Mouse (Mus musculus): ENCODE data around the gene Ube2j2. TPM values are rescaled to one million over a fixed set of nuclear protein-coding genes. Genes with fewer than 3 reads are reported as not detected.
A peak's percentile ranks its signal among the peaks of the same experiment; 100 is the strongest.

Ube2j2 gene
- polyA plus RNA-seq, 1 experiment from 2014 or later: 72.0 TPM

- Histone ChIP-seq H3K4me1 (peaks cover 31% of the 10 kb centered on the region), H3K36me3 (peaks cover 43% of the 10 kb centered on the region), H3K4me2 (peak overlapping the region; percentile 99), H3K27ac (replicated peaks) (peak overlapping the region; percentile 97), H3K4me3 (peak overlapping the region; percentile 96), H3K27me3 (replicated peaks) (no peaks in the 10 kb centered on the region), H3K9ac (peak overlapping the region; percentile 88), H3K9me3 (no peaks in the 10 kb centered on the region)
- 5% methylated on average over 15 of the region's 15 CpGs for WGBS
- ATAC-seq (ENCODE audit: extremely low read depth, insufficient number of reproducible peaks, low FRiP score, low TSS enrichment): no peak
Measured at GRCm38 (mm10) chr4:155993606-155994005, 50.0 kb downstream of the Ube2j2 start.

GRCm38 (mm10) chr4:156004109-156004508 is 60.5 kb downstream of the Ube2j2 start:
- no peaks in the 10 kb centered on the region for H3K27me3 ChIP-seq (replicated peaks)
- 90% methylated on average over 3 of the region's 3 CpGs for WGBS
- ATAC-seq (ENCODE audit: extremely low read depth, insufficient number of reproducible peaks, low FRiP score, low TSS enrichment): no peak
- peaks cover 97% of the 10 kb centered on the region for H3K36me3 ChIP-seq
- H3K4me1 ChIP-seq: no peaks in the 10 kb centered on the region
- H3K4me2 ChIP-seq: no peak overlapping the region
- no peak overlapping the region for H3K9ac ChIP-seq
- no peaks in the 10 kb centered on the region for H3K9me3 ChIP-seq
- H3K27ac ChIP-seq (replicated peaks): no peak overlapping the region
- H3K4me3 ChIP-seq: no peak overlapping the region

DNA sequence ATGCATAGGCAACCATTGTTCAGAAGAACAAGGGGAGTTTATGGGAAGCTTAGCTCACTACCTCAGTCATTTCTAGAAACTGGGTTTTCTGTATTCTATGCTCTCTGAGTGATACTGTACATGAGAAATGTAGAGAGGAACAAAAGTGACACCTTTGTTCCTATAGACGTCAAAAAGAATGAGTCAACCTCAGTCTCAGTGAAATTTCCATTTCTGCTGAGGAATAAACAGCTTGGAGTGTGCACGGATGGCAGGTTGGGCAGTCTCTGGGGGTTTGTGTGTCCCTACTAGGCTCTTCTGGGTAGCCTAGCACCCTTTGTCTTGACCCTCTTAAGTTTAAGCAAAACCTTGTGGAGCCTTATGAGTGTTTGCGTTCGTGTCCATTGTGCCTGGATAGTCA is 64.7 kb downstream of the Ube2j2 start:
- H3K9me3 ChIP-seq: no peaks in the 10 kb centered on the region
- peaks cover 96% of the 10 kb centered on the region for H3K36me3 ChIP-seq
- no peak overlapping the region for H3K4me3 ChIP-seq
- no peak for ATAC-seq (ENCODE audit: extremely low read depth, insufficient number of reproducible peaks, low FRiP score, low TSS enrichment)
- no peak overlapping the region for H3K27ac ChIP-seq (replicated peaks)
- 90% methylated on average over 4 of the region's 4 CpGs for WGBS
- no peak overlapping the region for H3K4me2 ChIP-seq
- no peak overlapping the region for H3K9ac ChIP-seq
- H3K4me1 ChIP-seq: no peaks in the 10 kb centered on the region
- no peaks in the 10 kb centered on the region for H3K27me3 ChIP-seq (replicated peaks)

Small RNA genes within 50 kb of the gene (microRNA-seq; reads per million reads assigned to microRNA genes)
- not detected for gene Gm22991

Other genes with a start within 250 kb of the Ube2j2 start
- 1.1 and 1.4 TPM in 2 replicates for gene Fndc10, start 249.5 kb upstream of the Ube2j2 start, polyA plus RNA-seq (2015; fragmentation: Nextera tagmentation; extraction: Ambion mirVana)
- 105 and 122 TPM in 2 replicates for gene Ssu72, start 239.0 kb upstream of the Ube2j2 start, polyA plus RNA-seq (2015; fragmentation: Nextera tagmentation; extraction: Ambion mirVana)
- 0.46 and 0.51 TPM in 2 replicates for gene Tmem240, start 209.0 kb upstream of the Ube2j2 start, polyA plus RNA-seq (2015; fragmentation: Nextera tagmentation; extraction: Ambion mirVana)
- 87.7 and 93.2 TPM in 2 replicates for gene Atad3a, start 182.7 kb upstream of the Ube2j2 start, polyA plus RNA-seq (2015; fragmentation: Nextera tagmentation; extraction: Ambion mirVana)
- gene Vwa1, start 169.1 kb upstream of the Ube2j2 start, polyA plus RNA-seq (2015; fragmentation: Nextera tagmentation; extraction: Ambion mirVana): 3.5 and 3.7 TPM in 2 replicates
- 4.2 and 5.3 TPM in 2 replicates for gene Tmem88b, start 158.0 kb upstream of the Ube2j2 start, polyA plus RNA-seq (2015; fragmentation: Nextera tagmentation; extraction: Ambion mirVana)
- not detected in 2 replicates for gene Ankrd65, start 153.4 kb upstream of the Ube2j2 start, polyA plus RNA-seq (2015; fragmentation: Nextera tagmentation; extraction: Ambion mirVana)
- 138 and 157 TPM in 2 replicates for gene Mrpl20, start 141.0 kb upstream of the Ube2j2 start, polyA plus RNA-seq (2015; fragmentation: Nextera tagmentation; extraction: Ambion mirVana)
- 97.1 and 113 TPM in 2 replicates for gene Ccnl2, start 131.3 kb upstream of the Ube2j2 start, polyA plus RNA-seq (2015; fragmentation: Nextera tagmentation; extraction: Ambion mirVana)
- gene Aurkaip1, start 112.6 kb upstream of the Ube2j2 start, polyA plus RNA-seq (2015; fragmentation: Nextera tagmentation; extraction: Ambion mirVana): 126 and 144 TPM in 2 replicates
- gene Mxra8, start 104.2 kb upstream of the Ube2j2 start, polyA plus RNA-seq (2015; fragmentation: Nextera tagmentation; extraction: Ambion mirVana): 56.7 and 59.3 TPM in 2 replicates
- 2.8 and 2.9 TPM in 2 replicates for gene Dvl1, start 96.4 kb upstream of the Ube2j2 start, polyA plus RNA-seq (2015; fragmentation: Nextera tagmentation; extraction: Ambion mirVana)
- 0.09 and 0.11 TPM in 2 replicates for gene Tas1r3, start 80.5 kb upstream of the Ube2j2 start, polyA plus RNA-seq (2015; fragmentation: Nextera tagmentation; extraction: Ambion mirVana)
- gene Cptp, start 74.4 kb upstream of the Ube2j2 start, polyA plus RNA-seq (2015; fragmentation: Nextera tagmentation; extraction: Ambion mirVana): 9.1 and 9.8 TPM in 2 replicates
- gene Ints11, start 74.3 kb upstream of the Ube2j2 start, polyA plus RNA-seq (2015; fragmentation: Nextera tagmentation; extraction: Ambion mirVana): 36.0 and 36.4 TPM in 2 replicates
- gene Pusl1, start 52.0 kb upstream of the Ube2j2 start, polyA plus RNA-seq (2015; fragmentation: Nextera tagmentation; extraction: Ambion mirVana): 32.5 and 33.1 TPM in 2 replicates
- 8.8 and 10.4 TPM in 2 replicates for gene Acap3, start 52.0 kb upstream of the Ube2j2 start, polyA plus RNA-seq (2015; fragmentation: Nextera tagmentation; extraction: Ambion mirVana)
- 20.3 and 32.8 TPM in 2 replicates for gene C1qtnf12, start 18.5 kb downstream of the Ube2j2 start, polyA plus RNA-seq (2015; fragmentation: Nextera tagmentation; extraction: Ambion mirVana)
- gene B3galt6, start 48.8 kb downstream of the Ube2j2 start, polyA plus RNA-seq (2015; fragmentation: Nextera tagmentation; extraction: Ambion mirVana): 8.8 and 10.7 TPM in 2 replicates
- 127 and 136 TPM in 2 replicates for gene Sdf4, start 49.0 kb downstream of the Ube2j2 start, polyA plus RNA-seq (2015; fragmentation: Nextera tagmentation; extraction: Ambion mirVana)
- 0.42 and 0.47 TPM in 2 replicates for gene Tnfrsf4, start 70.0 kb downstream of the Ube2j2 start, polyA plus RNA-seq (2015; fragmentation: Nextera tagmentation; extraction: Ambion mirVana)
- gene Tnfrsf18, start 82.3 kb downstream of the Ube2j2 start, polyA plus RNA-seq (2015; fragmentation: Nextera tagmentation; extraction: Ambion mirVana): 1.9 and 2.0 TPM in 2 replicates
- 0.60 and 0.66 TPM in 2 replicates for gene Ttll10, start 115.6 kb downstream of the Ube2j2 start, polyA plus RNA-seq (2015; fragmentation: Nextera tagmentation; extraction: Ambion mirVana)
- 16.2 and 18.0 TPM in 2 replicates for gene 9430015G10Rik, start 166.2 kb downstream of the Ube2j2 start, polyA plus RNA-seq (2015; fragmentation: Nextera tagmentation; extraction: Ambion mirVana)
- gene Rnf223, start 186.7 kb downstream of the Ube2j2 start, polyA plus RNA-seq (2015; fragmentation: Nextera tagmentation; extraction: Ambion mirVana): 0.16 and 0.22 TPM in 2 replicates